Mouse (Mus musculus) kidney, postnatal 4 days (tissue): Measurements from ENCODE around the gene Tbl3.

Source experiments
- DNase-seq, 2 experiments: peaks; one replicate each; pipeline ENCODE4 v3.0.0; 2021; ENCODE audit warnings: mixed read lengths in 2 of 2

Gene Tbl3

GRCm38 (mm10) chr17:24650766-24651165, 56.7 kb downstream of the Tbl3 start:
- no peak for DNase-seq

- DNase-seq = peak; percentile 80 to 88
Measured at GRCm38 (mm10) chr17:24650070-24650616, 57.3 kb downstream of the Tbl3 start, which contains the start of gene Slc9a3r2. Slc9a3r2 (minus strand) TSS chr17:24650327.

GRCm38 (mm10) chr17:24649581-24650069, 57.8 kb downstream of the Tbl3 start:
- DNase-seq = peak; percentile 75 to 83

- peak; percentile 36 to 47 for DNase-seq
Measured at GRCm38 (mm10) chr17:24648731-24649377, 58.6 kb downstream of the Tbl3 start.
